Mouse (Mus musculus): ENCODE data around the gene Cd2bp2. TPM values are rescaled to one million over a fixed set of nuclear protein-coding genes. Genes with fewer than 3 reads are reported as not detected.
"Not testable (repeated sequence)": the region's sequence is repeated elsewhere in the genome, so short reads cannot be mapped to it uniquely, and the experiment has no call there.

Gene Cd2bp2
- polyA plus RNA-seq, 1 experiment, result 43.5 TPM

GRCm38 (mm10) chr7:127194011-127194632 is 1.7 kb downstream of the Cd2bp2 start:
- H3K4me3 ChIP-seq (replicated peaks), result peak overlapping the region; percentile 14
- TF ChIP-seq GATA1 (IDR thresholded peaks at IDR 0.05; ENCODE audit: borderline replicate concordance, low read length), result no peak
- no peak for TF ChIP-seq FLI1 (IDR thresholded peaks at IDR 0.05; ENCODE audit: low read length)
- H3K9me3 ChIP-seq, result no peaks in the 10 kb centered on the region
- H3K4me1 ChIP-seq, result peaks cover 58% of the 10 kb centered on the region
- peaks cover 74% of the 10 kb centered on the region for H3K36me3 ChIP-seq (replicated peaks; ENCODE audit: low read length)
- H3K27me3 ChIP-seq (replicated peaks), result no peaks in the 10 kb centered on the region

GRCm38 (mm10) chr7:127192989-127193388 is 2.9 kb downstream of the Cd2bp2 start:
- peaks cover 57% of the 10 kb centered on the region for H3K4me1 ChIP-seq
- H3K9me3 ChIP-seq, result no peaks in the 10 kb centered on the region
- peaks cover 65% of the 10 kb centered on the region for H3K36me3 ChIP-seq (replicated peaks; ENCODE audit: low read length)
- TF ChIP-seq FLI1 (IDR thresholded peaks at IDR 0.05; ENCODE audit: low read length) (no peak), GATA1 (IDR thresholded peaks at IDR 0.05; ENCODE audit: borderline replicate concordance, low read length) (no peak)
- H3K4me3 ChIP-seq (replicated peaks), result no peak overlapping the region
- no peaks in the 10 kb centered on the region for H3K27me3 ChIP-seq (replicated peaks)

DNA sequence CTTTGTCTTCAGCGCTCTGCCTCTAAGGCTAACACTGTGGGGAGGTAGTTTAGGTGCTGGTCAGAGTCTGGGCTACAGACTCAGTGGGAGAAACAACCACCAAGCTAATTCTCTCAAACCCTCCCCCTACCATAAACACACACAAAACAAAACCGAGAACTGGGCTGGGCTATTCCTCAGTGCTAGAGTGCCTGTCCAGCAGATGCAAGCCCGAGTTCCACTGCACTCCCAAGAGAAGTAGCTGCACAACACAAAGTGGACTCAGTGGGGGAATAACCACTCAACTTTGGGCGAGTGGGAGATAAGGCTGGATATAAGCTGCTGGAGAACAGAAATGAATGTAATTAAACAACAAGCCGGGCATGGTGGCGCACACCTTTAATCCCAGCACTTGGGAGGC is 5.2 kb downstream of the Cd2bp2 start:
- H3K9me3 ChIP-seq, result no peaks in the 10 kb centered on the region
- no peaks in the 10 kb centered on the region for H3K27me3 ChIP-seq (replicated peaks)
- H3K4me3 ChIP-seq (replicated peaks), result no peak overlapping the region
- TF ChIP-seq FLI1 (IDR thresholded peaks at IDR 0.05; ENCODE audit: low read length) (no peak), GATA1 (IDR thresholded peaks at IDR 0.05; ENCODE audit: borderline replicate concordance, low read length) (no peak)
- peaks cover 38% of the 10 kb centered on the region for H3K4me1 ChIP-seq
- H3K36me3 ChIP-seq (replicated peaks; ENCODE audit: low read length), result peaks cover 49% of the 10 kb centered on the region

DNA sequence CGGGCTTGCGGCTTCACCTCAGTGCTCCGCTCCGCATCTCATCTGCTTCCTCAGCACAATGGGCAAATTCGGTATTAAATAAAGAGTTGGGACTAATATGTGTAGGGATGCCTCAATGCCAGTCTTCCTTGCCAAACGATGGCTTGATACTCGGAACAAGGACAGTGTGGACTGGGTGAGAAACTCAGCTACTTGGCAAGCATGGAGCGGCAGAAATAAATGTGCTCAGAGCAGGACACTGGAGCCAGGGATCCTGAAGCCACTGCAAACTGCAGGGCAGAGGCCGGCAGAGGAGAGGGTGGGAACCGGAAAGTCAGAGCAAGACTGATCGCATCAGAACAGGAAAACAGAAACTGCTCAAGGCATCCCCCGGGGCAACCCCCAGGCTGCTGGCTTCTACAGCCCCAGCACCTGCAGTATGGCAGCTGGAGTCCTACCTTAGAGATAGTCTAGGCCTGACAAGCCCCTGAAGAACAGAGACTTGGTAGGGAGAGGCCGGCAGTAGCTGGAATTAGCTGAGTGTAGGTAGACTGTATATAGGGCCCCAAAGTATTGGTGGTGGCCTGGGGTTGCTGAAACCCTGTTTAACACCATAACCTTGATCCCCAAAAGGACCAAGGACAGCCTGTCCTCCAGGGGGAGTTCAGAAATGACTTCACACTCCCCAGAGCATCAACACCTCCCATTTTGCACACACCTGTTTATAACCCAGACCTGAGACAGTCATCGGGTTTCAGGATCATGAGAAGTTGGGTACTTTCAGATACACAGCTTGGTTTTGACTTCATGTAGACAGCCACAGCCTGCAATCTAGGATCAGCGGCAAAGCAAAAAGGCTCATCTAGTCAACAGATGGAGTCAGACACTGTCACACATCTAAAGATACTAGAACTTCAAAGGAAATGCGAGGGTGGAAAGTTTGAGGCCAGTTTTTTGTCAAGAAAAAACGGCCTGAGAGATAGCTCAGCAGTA is 7.3 kb downstream of the Cd2bp2 start:
- H3K4me1 ChIP-seq, result peaks cover 38% of the 10 kb centered on the region
- peaks cover 33% of the 10 kb centered on the region for H3K36me3 ChIP-seq (replicated peaks; ENCODE audit: low read length)
- no peaks in the 10 kb centered on the region for H3K27me3 ChIP-seq (replicated peaks)
- no peak for TF ChIP-seq GATA1 (IDR thresholded peaks at IDR 0.05; ENCODE audit: borderline replicate concordance, low read length)
- no peak for TF ChIP-seq FLI1 (IDR thresholded peaks at IDR 0.05; ENCODE audit: low read length)
- H3K9me3 ChIP-seq, result no peaks in the 10 kb centered on the region
- H3K4me3 ChIP-seq (replicated peaks), result no peak overlapping the region

- no peaks in the 10 kb centered on the region for H3K27me3 ChIP-seq (replicated peaks)
- H3K4me1 ChIP-seq, result peaks cover 50% of the 10 kb centered on the region
- TF ChIP-seq GATA1 (IDR thresholded peaks at IDR 0.05; ENCODE audit: borderline replicate concordance, low read length), result no peak
- TF ChIP-seq FLI1 (IDR thresholded peaks at IDR 0.05; ENCODE audit: low read length), result no peak
- peaks cover 21% of the 10 kb centered on the region for H3K36me3 ChIP-seq (replicated peaks; ENCODE audit: low read length)
- no peak overlapping the region for H3K4me3 ChIP-seq (replicated peaks)
- no peaks in the 10 kb centered on the region for H3K9me3 ChIP-seq
Measured at GRCm38 (mm10) chr7:127187351-127187750, 8.5 kb downstream of the Cd2bp2 start.

GRCm38 (mm10) chr7:127185601-127186000 is 10.2 kb downstream of the Cd2bp2 start:
- peaks cover 67% of the 10 kb centered on the region for H3K4me1 ChIP-seq
- no peaks in the 10 kb centered on the region for H3K9me3 ChIP-seq
- TF ChIP-seq GATA1 (IDR thresholded peaks at IDR 0.05; ENCODE audit: borderline replicate concordance, low read length) (no peak), FLI1 (IDR thresholded peaks at IDR 0.05; ENCODE audit: low read length) (no peak)
- no peaks in the 10 kb centered on the region for H3K27me3 ChIP-seq (replicated peaks)
- H3K36me3 ChIP-seq (replicated peaks; ENCODE audit: low read length), result peaks cover 5% of the 10 kb centered on the region
- H3K4me3 ChIP-seq (replicated peaks), result no peak overlapping the region

GRCm38 (mm10) chr7:127184720-127185119 is 11.1 kb downstream of the Cd2bp2 start:
- TF ChIP-seq FLI1 (IDR thresholded peaks at IDR 0.05; ENCODE audit: low read length) (no peak), GATA1 (IDR thresholded peaks at IDR 0.05; ENCODE audit: borderline replicate concordance, low read length) (no peak)
- no peaks in the 10 kb centered on the region for H3K27me3 ChIP-seq (replicated peaks)
- peaks cover 2% of the 10 kb centered on the region for H3K36me3 ChIP-seq (replicated peaks; ENCODE audit: low read length)
- peaks cover 74% of the 10 kb centered on the region for H3K4me1 ChIP-seq
- H3K9me3 ChIP-seq, result no peaks in the 10 kb centered on the region
- H3K4me3 ChIP-seq (replicated peaks), result no peak overlapping the region

GRCm38 (mm10) chr7:127183828-127184227 is 12.0 kb downstream of the Cd2bp2 start:
- Histone ChIP-seq H3K4me3 (replicated peaks) (peak overlapping the region; percentile 21), H3K4me1 (peaks cover 65% of the 10 kb centered on the region), H3K9me3 (peaks cover 4% of the 10 kb centered on the region; the same call in 1 of the 2 replicates), H3K36me3 (replicated peaks; ENCODE audit: low read length) (peaks cover 2% of the 10 kb centered on the region), H3K27me3 (replicated peaks) (no peaks in the 10 kb centered on the region)
- TF ChIP-seq GATA1 (IDR thresholded peaks at IDR 0.05; ENCODE audit: borderline replicate concordance, low read length) (no peak), FLI1 (IDR thresholded peaks at IDR 0.05; ENCODE audit: low read length) (no peak)

DNA sequence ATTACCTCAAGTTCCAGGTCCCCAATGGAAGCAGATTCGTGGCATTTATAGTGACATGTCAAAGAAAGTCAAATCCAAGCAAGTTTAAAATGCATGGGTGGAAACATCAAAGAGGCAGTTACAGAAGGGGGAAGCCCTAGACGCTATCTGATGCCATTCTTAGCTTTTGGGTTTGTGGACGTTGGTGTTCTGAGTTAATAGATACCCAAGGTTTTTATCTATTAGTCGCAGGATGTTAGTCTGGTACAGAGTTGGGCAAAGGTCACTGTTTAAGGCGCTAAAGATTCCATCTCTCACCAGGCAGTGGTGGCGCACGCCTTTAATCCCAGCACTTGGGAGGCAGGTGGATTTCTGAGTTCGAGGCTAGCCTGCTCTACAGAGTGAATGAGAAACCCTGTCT is 12.5 kb downstream of the Cd2bp2 start:
- peaks cover 4% of the 10 kb centered on the region; the same call in 1 of the 2 replicates for H3K9me3 ChIP-seq
- no peaks in the 10 kb centered on the region for H3K27me3 ChIP-seq (replicated peaks)
- no peak overlapping the region for H3K4me3 ChIP-seq (replicated peaks)
- H3K4me1 ChIP-seq, result peaks cover 61% of the 10 kb centered on the region
- no peaks in the 10 kb centered on the region for H3K36me3 ChIP-seq (replicated peaks; ENCODE audit: low read length)
- TF ChIP-seq GATA1 (IDR thresholded peaks at IDR 0.05; ENCODE audit: borderline replicate concordance, low read length) (no peak), FLI1 (IDR thresholded peaks at IDR 0.05; ENCODE audit: low read length) (no peak)

DNA sequence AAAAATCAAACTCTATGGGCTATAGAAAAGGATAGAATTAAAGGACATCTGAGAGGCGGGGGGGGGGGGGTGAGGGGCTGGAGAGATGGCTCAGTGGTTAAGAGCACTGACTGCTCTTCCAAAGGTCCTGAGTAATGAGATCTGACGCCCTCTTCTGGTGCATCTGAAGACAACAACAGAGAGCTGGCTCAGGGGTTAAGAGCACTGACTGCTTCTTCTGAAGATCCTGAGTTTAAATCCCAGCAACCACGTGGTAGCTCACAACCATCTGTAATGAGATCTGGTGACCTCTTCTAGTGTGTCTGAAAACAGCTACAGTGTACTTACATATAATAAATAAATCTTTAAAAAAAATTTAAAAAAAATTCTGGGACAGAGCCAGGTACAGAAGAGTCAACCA is 14.1 kb downstream of the Cd2bp2 start:
- not testable (repeated sequence) for H3K4me3 ChIP-seq (replicated peaks); H3K27me3 ChIP-seq (replicated peaks); H3K36me3 ChIP-seq (replicated peaks; ENCODE audit: low read length); H3K9me3 ChIP-seq
- H3K4me1 ChIP-seq, result peaks cover 75% of the 10 kb centered on the region

All from megakaryocyte, embryonic 14.5 days (primary cell).